Mouse (Mus musculus) CD4-positive, CD25-positive, alpha-beta regulatory T cell, adult 4 months (primary cell): ENCODE data around the gene P2ry6. TPM values are rescaled to one million over a fixed set of nuclear protein-coding genes. Genes with fewer than 3 reads are reported as not detected.

Experiments used
- ATAC-seq: one replicate; pipeline ENCODE4 v1.8.0; 2017
- polyA plus RNA-seq, 2 experiments: library from polyadenylated mRNA; unstranded; fragments of 100-300 nt; shearing (Covaris generic); gene quantifications; one replicate each; pipeline ENCODE4 v1.2.1; 2017

Gene P2ry6
- polyA plus RNA-seq, 2 experiments from 2014 or later = not detected

DNA sequence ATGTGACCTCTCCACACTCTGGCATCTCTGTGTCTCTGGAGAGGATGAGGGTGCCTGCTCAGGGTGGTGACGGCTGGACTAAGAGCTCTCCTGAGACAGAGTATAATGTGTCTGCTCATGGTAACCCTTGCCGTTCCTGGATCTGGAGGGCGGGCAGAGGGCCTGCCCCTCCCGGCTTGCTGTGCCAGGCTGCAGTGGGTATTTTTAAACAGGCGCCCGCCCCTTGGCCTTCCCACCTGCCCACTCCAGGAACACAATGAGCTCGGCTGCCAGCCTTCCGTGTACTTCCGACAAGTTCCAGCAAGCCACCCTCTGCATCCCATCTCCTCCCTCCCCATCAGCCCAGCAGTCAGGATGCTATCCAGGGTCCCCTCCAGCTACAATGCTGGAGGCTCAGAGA lies 62.7 kb downstream of the P2ry6 start:
- no peak for ATAC-seq

DNA sequence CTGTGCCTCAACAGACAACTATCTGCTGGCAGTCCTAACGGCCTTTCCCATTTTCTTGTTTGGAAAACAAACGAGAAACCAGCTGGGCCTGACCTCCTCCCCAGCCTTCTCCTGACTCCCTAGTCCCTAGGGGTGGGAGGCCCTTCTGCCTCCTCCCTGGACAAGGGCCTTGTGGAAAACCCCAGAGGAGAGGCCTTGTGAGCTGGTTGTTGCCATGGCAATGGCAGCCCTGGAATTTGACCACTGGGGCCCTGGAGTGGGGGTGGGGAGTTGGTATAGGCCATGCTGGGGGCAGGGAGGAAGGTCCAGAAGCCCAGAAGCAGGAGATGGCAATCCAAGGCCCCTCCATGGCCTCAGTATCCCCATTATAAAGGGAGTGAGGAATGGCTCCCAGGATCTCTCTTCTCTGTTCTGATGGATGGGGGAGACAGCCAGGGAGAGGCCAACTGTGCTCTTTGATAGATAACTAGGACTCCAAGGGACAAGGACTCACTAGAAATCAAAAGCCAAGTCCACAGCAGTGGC lies 63.1 kb downstream of the P2ry6 start:
- no peak for ATAC-seq

DNA sequence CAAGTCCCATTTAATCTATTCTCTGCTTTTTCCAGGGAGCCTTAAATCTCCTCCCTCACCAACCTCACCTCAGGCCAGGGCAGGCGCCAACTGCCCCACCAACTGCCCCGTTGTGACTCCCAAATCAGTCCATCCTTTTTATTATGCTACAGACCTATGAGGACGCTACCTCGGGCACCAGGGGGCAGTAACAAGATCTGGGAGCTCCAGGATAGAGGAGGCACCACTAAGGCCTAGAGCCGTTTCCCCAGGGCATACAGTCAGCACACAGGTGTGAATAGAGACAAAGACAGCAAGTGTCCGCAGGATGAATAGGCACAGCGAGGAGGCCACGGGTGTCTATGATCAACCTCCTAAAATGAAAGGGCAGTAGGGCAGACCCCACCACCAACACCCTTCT lies 65.9 kb downstream of the P2ry6 start:
- no peak for ATAC-seq

DNA sequence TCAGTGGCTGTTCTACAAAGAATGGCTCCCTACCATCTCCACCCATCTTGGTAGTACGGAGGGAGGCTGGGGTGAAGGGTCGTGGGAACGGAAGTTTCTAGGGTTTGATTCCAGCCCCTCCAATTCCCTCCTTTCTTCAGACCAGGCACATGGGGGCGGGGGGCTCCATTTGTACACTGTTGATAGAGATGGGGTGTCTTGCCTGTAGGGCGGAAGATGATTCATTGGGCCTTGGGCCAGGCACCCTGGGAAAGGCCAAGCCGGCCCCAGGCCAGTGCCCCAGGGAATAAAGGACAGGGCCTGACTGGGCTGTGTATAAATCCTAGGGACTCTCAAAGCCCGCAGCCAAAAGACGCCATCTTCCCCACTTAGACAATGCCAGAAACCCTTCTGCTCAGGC lies 66.4 kb downstream of the P2ry6 start:
- no peak for ATAC-seq

DNA sequence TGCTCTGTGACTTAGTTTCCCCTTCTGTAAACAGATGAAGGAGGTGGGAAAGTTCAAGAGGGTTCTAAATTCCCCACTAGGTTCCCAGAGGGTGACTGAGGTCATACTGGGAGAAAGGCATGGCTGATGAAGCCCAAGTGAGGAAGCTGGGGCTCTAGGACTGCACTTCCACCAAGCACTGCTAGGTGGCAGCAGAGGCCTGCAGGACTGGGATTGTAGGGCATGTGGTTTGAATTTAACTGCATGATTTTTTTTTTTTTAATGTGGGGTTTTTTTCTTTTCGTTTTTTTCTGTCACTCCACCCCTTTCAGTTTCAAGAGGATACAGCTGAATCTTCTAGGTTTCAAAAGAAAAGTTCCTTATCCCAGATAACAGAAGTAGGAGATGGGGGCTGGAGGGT lies 67.2 kb downstream of the P2ry6 start:
- peak; percentile 76 for ATAC-seq

DNA sequence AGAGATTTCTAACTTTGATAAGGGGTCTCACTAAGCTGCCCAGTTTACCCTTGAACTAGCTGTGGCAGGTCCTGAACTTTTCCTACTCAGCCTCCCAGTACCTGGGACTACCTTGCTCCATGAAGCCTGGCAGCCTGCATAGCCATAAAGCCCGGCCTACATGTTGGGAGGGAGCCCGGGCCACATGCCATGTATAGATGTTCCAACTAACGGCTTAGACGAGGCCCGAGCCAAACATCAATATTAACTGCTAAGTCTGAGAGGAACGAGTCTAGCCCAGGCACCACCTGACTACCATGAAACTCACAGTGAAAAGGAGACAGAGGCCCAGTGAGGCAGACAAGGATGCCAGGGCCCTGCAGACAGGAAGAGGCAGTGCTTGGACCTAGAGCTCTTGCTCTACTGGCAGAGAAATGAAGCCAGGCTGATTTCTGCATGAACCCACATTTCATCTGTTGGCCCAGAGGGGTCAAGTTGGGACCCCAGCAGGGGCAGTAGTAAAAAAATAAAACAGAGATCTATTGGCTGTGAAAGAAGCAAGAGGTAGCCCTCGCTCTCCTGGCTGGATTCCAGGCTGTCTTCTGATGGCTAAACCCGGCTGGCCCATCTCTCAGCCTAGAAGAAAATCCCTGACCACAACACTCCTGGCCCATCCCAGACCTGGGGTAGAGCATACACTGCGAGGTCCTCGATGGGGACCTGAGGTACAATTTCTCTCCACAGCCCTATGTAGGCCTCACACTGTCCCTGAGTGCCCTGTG lies 68.2 kb downstream of the P2ry6 start:
- ATAC-seq = no peak

DNA sequence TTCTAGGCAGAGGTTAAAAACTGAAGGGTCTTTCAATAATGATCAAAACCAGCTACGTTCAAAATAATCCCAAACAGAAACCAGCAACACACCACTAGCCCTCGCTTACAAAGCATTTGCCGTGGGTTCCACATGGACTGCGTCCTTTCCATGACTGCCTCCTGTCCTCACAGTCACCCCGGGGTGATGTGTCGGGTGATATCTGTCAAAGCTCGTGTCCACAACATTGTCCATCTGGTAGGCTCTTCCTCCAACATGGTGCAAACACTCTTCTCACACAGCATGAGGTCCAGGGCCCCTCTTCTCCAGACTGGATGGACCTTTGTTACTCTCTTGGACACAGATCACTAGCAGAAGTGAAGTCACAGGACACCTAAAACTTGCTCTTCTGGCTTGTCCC lies 69.4 kb downstream of the P2ry6 start:
- ATAC-seq = no peak

DNA sequence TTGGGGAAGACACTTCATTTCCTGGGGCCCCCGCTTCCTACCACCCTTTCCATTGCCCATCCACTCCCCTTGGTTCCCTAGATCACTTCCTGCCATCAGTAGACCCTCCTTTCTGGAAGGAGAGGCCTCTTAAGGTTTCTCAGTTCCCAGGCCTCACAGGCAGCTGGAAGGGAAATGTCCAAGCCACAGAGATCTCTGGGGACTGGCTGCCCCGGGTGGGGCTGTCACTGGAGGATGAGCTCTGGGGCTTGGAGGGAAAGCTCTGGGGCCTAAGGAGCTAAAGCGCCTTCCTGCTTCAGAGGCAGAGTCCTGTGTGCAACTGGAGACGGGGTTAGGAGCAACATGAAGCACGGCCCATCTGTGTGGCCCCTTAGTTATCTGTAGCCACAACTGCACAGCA lies 69.8 kb downstream of the P2ry6 start:
- no peak for ATAC-seq

DNA sequence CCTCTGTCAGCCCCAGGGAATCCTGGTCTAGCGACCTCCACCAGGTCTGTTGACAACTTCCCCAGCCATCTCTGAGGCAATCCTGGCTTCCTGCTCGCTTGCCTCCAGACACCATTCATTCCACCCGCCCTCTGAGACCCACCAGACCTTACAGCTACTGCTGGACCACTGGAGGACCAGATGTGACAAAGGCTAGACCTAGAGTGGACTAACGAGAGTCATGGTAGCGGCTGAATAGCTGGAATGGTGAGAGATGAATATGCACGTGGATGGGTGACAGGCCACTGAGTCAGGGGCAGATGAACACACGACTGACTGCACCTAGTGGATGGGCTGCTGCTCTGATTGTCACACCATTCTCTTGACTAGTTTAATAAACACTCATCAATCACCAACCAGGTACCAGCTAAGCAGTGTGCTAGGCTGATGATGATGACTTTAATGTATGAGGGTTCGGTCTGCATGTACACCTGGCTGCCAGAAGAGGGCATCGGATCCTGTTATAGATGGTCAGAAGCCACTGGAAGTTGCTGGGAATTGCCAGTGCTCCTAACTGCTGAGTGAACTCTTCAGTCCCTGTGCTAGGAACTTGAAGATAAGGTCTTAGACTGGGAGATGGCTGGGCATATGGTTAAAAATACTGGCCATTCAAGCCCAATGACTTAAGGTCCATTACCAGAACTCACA lies 71.9 kb downstream of the P2ry6 start:
- ATAC-seq = no peak

DNA sequence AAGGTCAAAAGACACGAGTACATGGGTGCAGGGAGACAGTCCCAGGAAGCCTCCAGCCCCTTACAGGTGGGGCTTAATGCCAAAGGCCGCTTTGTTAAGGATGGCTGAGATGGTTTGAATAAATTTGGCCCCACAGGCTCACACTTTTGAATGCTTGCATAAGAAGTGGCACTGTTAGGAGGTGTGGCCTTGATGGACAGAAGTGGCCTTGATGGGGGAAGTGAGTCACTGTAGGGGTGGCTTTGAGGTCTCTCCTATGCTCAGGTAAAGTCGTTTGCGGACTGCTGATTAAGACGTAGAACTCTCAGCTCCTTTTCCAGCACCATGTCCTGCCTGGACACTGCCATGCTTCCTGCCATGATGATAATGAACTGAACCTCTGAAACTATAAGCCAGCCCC lies 76.6 kb downstream of the P2ry6 start:
- no peak for ATAC-seq

DNA sequence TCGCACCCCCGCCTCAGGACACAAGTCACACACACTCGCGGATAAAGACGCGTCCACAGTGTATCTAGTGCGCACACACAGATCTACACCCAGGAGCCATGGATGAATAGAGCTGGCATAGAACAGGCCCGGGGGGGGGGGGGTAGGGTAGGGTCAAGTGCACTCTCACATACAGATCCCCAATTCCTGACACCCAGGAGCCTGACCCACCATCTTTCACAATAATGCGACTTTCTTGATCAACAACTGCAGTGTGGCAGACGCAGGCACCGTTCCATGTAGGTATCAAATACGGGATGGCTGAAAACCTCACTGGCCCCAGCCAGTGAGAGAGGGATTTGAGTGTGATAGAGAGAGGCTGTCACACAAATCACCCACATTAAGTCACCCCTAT lies 79.6 kb downstream of the P2ry6 start:
- ATAC-seq = no peak

DNA sequence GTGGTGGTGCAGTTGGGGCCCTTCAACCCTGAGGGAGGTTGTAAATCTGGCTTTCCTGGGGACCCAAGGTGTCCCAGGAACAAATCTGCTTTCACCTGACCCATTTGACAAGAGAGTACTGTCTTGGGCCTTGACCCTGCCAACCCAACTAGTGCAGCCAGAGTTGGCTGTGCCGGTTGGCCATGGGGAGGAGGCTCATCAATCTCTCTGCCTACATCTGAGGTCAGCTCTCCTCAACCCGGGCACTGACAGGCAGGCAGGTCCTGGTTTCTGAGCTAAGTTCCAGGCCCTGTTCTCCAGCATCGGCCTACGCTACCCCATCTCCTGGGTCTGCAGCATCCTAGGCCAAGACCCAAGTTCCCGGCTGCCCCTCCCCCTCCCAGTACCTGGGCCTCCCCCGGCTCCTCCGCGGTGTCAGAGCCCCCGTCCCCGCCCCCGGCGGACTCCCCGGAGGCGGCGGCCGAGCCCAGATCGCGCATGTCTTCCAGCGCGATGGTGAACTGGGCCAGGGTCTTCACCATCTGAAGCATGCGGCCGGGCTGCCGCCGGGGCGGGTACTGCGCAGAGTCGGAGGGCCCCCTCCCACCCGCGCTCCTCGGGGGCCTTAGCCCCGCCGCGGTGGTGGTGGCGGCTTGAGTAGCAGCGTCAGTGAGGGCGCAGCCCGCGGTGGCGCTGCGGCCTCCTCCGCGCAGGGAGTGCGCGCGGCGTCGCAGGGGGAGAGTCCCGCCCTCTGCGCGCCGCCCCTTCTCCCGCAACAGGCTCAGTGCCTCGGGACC lies 80.2 kb downstream of the P2ry6 start:
- ATAC-seq = no peak

DNA sequence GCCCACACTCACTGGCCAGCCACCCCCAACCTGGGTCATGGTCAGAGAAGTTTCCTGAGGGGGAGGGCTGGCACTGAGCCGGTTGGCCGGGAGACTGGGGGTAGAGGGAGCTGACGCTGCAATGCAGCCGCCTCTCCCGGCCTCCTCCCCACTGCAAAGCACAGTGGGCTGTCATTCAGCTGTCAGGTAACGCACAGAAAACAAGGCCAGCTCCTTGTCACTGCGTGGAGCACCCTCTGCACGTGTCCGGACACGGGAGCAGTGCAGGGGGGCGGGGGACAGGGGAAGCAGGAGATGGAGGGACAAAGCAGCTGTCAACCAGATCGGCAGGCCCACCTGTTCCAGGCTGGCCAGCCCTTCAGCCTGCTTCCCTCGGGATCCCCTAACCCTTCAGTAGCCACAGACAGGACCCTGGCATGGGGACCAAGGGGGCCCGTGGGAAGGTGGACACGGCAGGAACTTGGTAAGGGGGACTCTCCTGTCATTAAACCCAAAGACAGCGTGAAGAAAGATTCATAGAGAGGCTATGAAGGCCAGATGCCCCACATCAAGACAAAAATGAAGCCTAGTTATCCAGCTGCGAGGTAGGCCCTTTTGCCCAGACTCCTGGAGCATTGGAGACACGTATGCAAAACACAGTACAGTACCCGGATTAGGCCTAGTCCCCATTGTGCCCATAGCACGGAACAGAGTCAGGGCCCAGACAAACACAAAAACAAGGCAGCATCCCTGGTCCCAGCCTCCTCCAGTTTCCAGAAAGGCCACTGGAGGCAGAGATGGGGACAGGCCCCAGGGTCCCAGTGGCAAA lies 81.0 kb downstream of the P2ry6 start:
- no peak for ATAC-seq

Other genes with a start within 250 kb of the P2ry6 start
- 10 to 100 TPM; 16.4 to 24.4 TPM for gene Relt, start 111.2 kb downstream of the P2ry6 start, polyA plus RNA-seq
- gene Arhgef17, start 42.5 kb downstream of the P2ry6 start, polyA plus RNA-seq = not detected
- gene P2ry2, start 38.2 kb upstream of the P2ry6 start, polyA plus RNA-seq = not detected
- gene Fchsd2, start 118.2 kb upstream of the P2ry6 start, polyA plus RNA-seq = 10 to 100 TPM; 38.9 to 44.1 TPM